Mouse (Mus musculus): ENCODE data around the gene Med24.

- TF ChIP-seq CTCF (IDR thresholded peaks at IDR 0.05; ENCODE audit: insufficient read depth, low read length) (no peak), POLR2A (IDR thresholded peaks at IDR 0.05; ENCODE audit: borderline replicate concordance, extremely low read depth, low read depth, low read length) (no peak)
These were observed 26.9 kb downstream of the Med24 start for GRCm38 (mm10) chr11:98702323-98702722.
